Mouse (Mus musculus) skeletal muscle tissue, adult 2 months (tissue): Measurements from ENCODE around the gene Ccr2.
"Not testable (repeated sequence)": the region's sequence is repeated elsewhere in the genome, so short reads cannot be mapped to it uniquely, and the experiment has no call there.

ENCODE experiments used
- DNase-seq: peaks from one replicate; pipeline ENCODE4 v3.0.0-alpha.2; 2012; ENCODE audit warnings: low read depth, low spot score

Gene Ccr2

GRCm38 (mm10) chr9:124101723-124102122 is at the start of gene Ccr2:
Gene Ccr2 (plus strand): TSS chr9:124101950.
- no peak for DNase-seq

- DNase-seq = peak; percentile 34
These were observed 48.2 kb upstream of the Ccr2 start for GRCm38 (mm10) chr9:124053532-124053931.

GRCm38 (mm10) chr9:124056158-124056709 is 45.5 kb upstream of the Ccr2 start:
- peak; percentile 14 for DNase-seq

GRCm38 (mm10) chr9:124059660-124060352 is 41.9 kb upstream of the Ccr2 start:
- DNase-seq = no peak

GRCm38 (mm10) chr9:124061474-124062432 is 40.0 kb upstream of the Ccr2 start:
- not testable (repeated sequence) for DNase-seq

- DNase-seq = no peak
These were observed 35.1 kb upstream of the Ccr2 start for GRCm38 (mm10) chr9:124066572-124067103.

GRCm38 (mm10) chr9:124068098-124069058 is 33.4 kb upstream of the Ccr2 start:
- no peak for DNase-seq

GRCm38 (mm10) chr9:124071506-124071905 is 30.2 kb upstream of the Ccr2 start:
- DNase-seq = peak; percentile 27

- no peak for DNase-seq
These were observed 21.9 kb upstream of the Ccr2 start for GRCm38 (mm10) chr9:124079803-124080202.

- not testable (repeated sequence) for DNase-seq
These were observed 21.3 kb upstream of the Ccr2 start for GRCm38 (mm10) chr9:124080471-124080870.

GRCm38 (mm10) chr9:124090441-124090840 is 11.3 kb upstream of the Ccr2 start:
- no peak for DNase-seq

GRCm38 (mm10) chr9:124099127-124099526 is 2.6 kb upstream of the Ccr2 start:
- DNase-seq = no peak

- DNase-seq = no peak
These were observed 1.4 kb upstream of the Ccr2 start for GRCm38 (mm10) chr9:124100357-124100756.

- no peak for DNase-seq
These were observed 1.4 kb downstream of the Ccr2 start for GRCm38 (mm10) chr9:124103199-124103598.

GRCm38 (mm10) chr9:124105196-124105595 is 3.4 kb downstream of the Ccr2 start:
- DNase-seq = no peak

- DNase-seq = no peak
These were observed 5.5 kb downstream of the Ccr2 start for GRCm38 (mm10) chr9:124107232-124107631.

GRCm38 (mm10) chr9:124108356-124109127 is 6.8 kb downstream of the Ccr2 start:
- no peak for DNase-seq

GRCm38 (mm10) chr9:124111997-124112396 is 10.2 kb downstream of the Ccr2 start:
- no peak for DNase-seq

- no peak for DNase-seq
These were observed 11.0 kb downstream of the Ccr2 start for GRCm38 (mm10) chr9:124112591-124113239.

GRCm38 (mm10) chr9:124113777-124114176 is 12.0 kb downstream of the Ccr2 start:
- no peak for DNase-seq
